Mouse (Mus musculus) common myeloid progenitor, adult 5-6 weeks (primary cell): ENCODE measurements around the gene Med8. TPM values are rescaled to one million over a fixed set of nuclear protein-coding genes. Genes with fewer than 3 reads are reported as not detected.

Source experiments
- ATAC-seq: replicated peaks from 2 replicates; pipeline ENCODE4 v1.8.0; 2016; ENCODE audit warnings: low read depth, mild to moderate bottlenecking, moderate TSS enrichment, inconsistent platforms; ENCODE audit not compliant: poor library complexity, severe bottlenecking
- total RNA-seq: library from RNA; stranded (forward); fragments of 200-1000, 187-1606 nt; gene quantifications from 2 replicates; pipeline ENCODE4 v1.2.3, GENCODE M21; 2017

Med8 gene
- total RNA-seq, 1 experiment from 2014 or later = 85.9 TPM

GRCm38 (mm10) chr4:118410871-118411270 is 1.7 kb downstream of the Med8 start:
- no peak for ATAC-seq

GRCm38 (mm10) chr4:118413553-118413952 is 4.4 kb downstream of the Med8 start:
- ATAC-seq = no peak

- ATAC-seq = no peak
Measured at GRCm38 (mm10) chr4:118415779-118416178, 6.6 kb downstream of the Med8 start.

- no peak for ATAC-seq
Measured at GRCm38 (mm10) chr4:118416329-118416728, 7.2 kb downstream of the Med8 start.

- ATAC-seq = 0 out of 2 replicates have a peak, but pooled peaks have one; percentile 15
Measured at GRCm38 (mm10) chr4:118417112-118417797, 8.1 kb downstream of the Med8 start.

- no peak for ATAC-seq
Measured at GRCm38 (mm10) chr4:118421384-118421783, 12.2 kb downstream of the Med8 start.

- no peak for ATAC-seq
Measured at GRCm38 (mm10) chr4:118424541-118425160, 15.5 kb downstream of the Med8 start.

- no peak for ATAC-seq
Measured at GRCm38 (mm10) chr4:118425374-118425773, 16.2 kb downstream of the Med8 start.

GRCm38 (mm10) chr4:118427415-118427767 is 18.3 kb downstream of the Med8 start:
- no peak; the same call in 1 of the 2 replicates for ATAC-seq

- peak; percentile 89 for ATAC-seq
Measured at GRCm38 (mm10) chr4:118427768-118428451, 18.8 kb downstream of the Med8 start, which contains the start of gene Elovl1. Gene Elovl1, plus strand, starts transcription at chr4:118428093.

GRCm38 (mm10) chr4:118428531-118429214 is 19.5 kb downstream of the Med8 start:
- peak; percentile 46 for ATAC-seq

- no peak for ATAC-seq
Measured at GRCm38 (mm10) chr4:118429215-118429895, 20.2 kb downstream of the Med8 start.

GRCm38 (mm10) chr4:118432332-118432731 is 23.2 kb downstream of the Med8 start:
- no peak for ATAC-seq

- peak; percentile 97 for ATAC-seq
Measured at GRCm38 (mm10) chr4:118436820-118437603, 27.9 kb downstream of the Med8 start, which contains the start of gene Cdc20. Gene Cdc20, minus strand, starts transcription at chr4:118437352.

- ATAC-seq = 0 out of 2 replicates have a peak, but pooled peaks have one; percentile 20
Measured at GRCm38 (mm10) chr4:118437829-118438253, 28.7 kb downstream of the Med8 start.

- no peak for ATAC-seq
Measured at GRCm38 (mm10) chr4:118445088-118445487, 36.0 kb downstream of the Med8 start.

- ATAC-seq = no peak
Measured at GRCm38 (mm10) chr4:118445781-118446414, 36.8 kb downstream of the Med8 start.

GRCm38 (mm10) chr4:118446415-118447153 is 37.4 kb downstream of the Med8 start:
- no peak for ATAC-seq
